Mouse (Mus musculus) embryonic facial prominence, embryonic 12.5 days (tissue): Measurements from ENCODE around the gene Ankrd54. TPM values are rescaled to one million over a fixed set of nuclear protein-coding genes. Genes with fewer than 3 reads are reported as not detected.

ENCODE experiments used
- polyA plus RNA-seq: library from polyadenylated mRNA; unstranded; fragments of >200 nt; fragmentation: Nextera tagmentation; extraction: Ambion mirVana; gene quantifications from 2 replicates; pipeline ENCODE4 v1.2.1, GENCODE M21; 2016

Gene Ankrd54
- polyA plus RNA-seq, 1 experiment from 2014 or later, result 55.9 TPM

Other genes starting within 250 kb of the Ankrd54 start
- 25.6 and 25.7 TPM in 2 replicates for gene Cdc42ep1, start 220.3 kb downstream of the Ankrd54 start, polyA plus RNA-seq
- gene Lgals2, start 207.4 kb downstream of the Ankrd54 start, polyA plus RNA-seq, result not detected in 2 replicates
- gene Gga1, start 185.7 kb downstream of the Ankrd54 start, polyA plus RNA-seq, result 50.0 and 51.1 TPM in 2 replicates
- gene Gm49510, start 163.2 kb downstream of the Ankrd54 start, polyA plus RNA-seq, result 0.29 and 1.4 TPM in 2 replicates
- gene Sh3bp1, start 163.1 kb downstream of the Ankrd54 start, polyA plus RNA-seq, result 39.4 and 42.2 TPM in 2 replicates
- gene Pdxp, start 149.0 kb downstream of the Ankrd54 start, polyA plus RNA-seq, result 37.3 and 37.6 TPM in 2 replicates
- gene Lgals1, start 136.2 kb downstream of the Ankrd54 start, polyA plus RNA-seq, result 1,294 and 1,324 TPM in 2 replicates
- 59.0 and 60.5 TPM in 2 replicates for gene Nol12, start 128.0 kb downstream of the Ankrd54 start, polyA plus RNA-seq
- 41.5 and 48.1 TPM in 2 replicates for gene Triobp, start 115.2 kb downstream of the Ankrd54 start, polyA plus RNA-seq
- gene H1f0, start 34.4 kb downstream of the Ankrd54 start, polyA plus RNA-seq, result 513 and 519 TPM in 2 replicates
- gene Galr3, start 21.0 kb downstream of the Ankrd54 start, polyA plus RNA-seq, result not detected in 2 replicates
- 229 and 235 TPM in 2 replicates for gene Eif3l, start 12.3 kb upstream of the Ankrd54 start, polyA plus RNA-seq
- gene Micall1, start 46.0 kb upstream of the Ankrd54 start, polyA plus RNA-seq, result 12.0 and 12.6 TPM in 2 replicates
- gene Polr2f, start 78.1 kb upstream of the Ankrd54 start, polyA plus RNA-seq, result 359 and 385 TPM in 2 replicates
- gene 1700088E04Rik, start 78.4 kb upstream of the Ankrd54 start, polyA plus RNA-seq, result 7.3 and 7.4 TPM in 2 replicates
- gene Sox10, start 102.3 kb upstream of the Ankrd54 start, polyA plus RNA-seq, result 21.1 and 21.7 TPM in 2 replicates
- gene Pick1, start 166.3 kb upstream of the Ankrd54 start, polyA plus RNA-seq, result 60.2 and 60.7 TPM in 2 replicates
- gene Gm49486, start 166.5 kb upstream of the Ankrd54 start, polyA plus RNA-seq, result 0.78 and 0.90 TPM in 2 replicates
- gene Slc16a8, start 191.9 kb upstream of the Ankrd54 start, polyA plus RNA-seq, result 0.25 and 0.50 TPM in 2 replicates
- gene Baiap2l2, start 222.6 kb upstream of the Ankrd54 start, polyA plus RNA-seq, result 10.1 and 10.7 TPM in 2 replicates